Mouse (Mus musculus): ENCODE data around the gene Ahcyl2.
"Not testable (repeated sequence)": the region's sequence is repeated elsewhere in the genome, so short reads cannot be mapped to it uniquely, and the experiment has no call there.

The Ahcyl2 gene

DNA sequence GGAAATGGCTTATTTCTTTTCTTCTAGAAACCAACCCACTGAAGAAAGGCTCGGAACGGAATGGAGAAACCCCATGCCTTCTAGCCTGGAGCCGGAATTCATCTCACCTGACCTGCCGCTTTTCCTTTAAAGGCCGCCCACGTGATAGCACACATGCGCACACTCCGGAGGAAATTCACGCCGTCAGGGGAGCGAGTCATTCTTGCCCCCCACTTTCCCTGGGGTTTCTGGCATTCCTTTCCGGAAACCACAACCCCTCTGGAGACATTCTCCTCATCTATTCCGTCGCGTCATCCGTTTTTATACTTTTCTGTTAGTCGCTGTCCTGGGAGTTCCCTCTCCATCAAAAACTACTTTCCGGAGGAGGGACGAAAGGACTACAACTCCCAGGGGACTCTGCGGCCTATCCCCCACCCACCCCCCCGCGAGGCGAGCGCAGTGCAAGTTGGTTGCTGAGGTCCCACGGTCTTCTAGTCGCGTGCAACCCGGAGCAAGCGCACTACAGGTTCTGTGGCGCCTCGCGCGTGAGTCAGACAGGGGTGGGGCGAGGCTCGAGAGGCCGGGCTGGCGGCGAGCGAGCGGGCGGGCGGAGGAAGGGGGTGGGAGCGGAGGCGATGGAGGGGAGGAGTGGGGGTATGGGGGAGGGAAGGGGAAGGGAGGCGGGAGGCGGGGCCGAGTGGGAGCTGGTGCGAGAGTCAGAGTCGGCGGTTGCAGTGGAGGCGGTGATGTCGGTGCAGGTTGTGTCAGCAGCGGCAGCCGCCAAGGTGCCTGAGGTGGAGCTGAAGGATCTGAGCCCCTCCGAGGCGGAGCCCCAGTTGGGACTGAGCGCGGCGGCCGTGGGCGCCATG is at the start of gene Ahcyl2:
TSS of gene Ahcyl2 (plus strand) at position 199 of the 848 bp plus-strand sequence.
- peak; percentile 91 to 94 for DNase-seq (ENCODE audit: low spot score in 2 of 2)

DNA sequence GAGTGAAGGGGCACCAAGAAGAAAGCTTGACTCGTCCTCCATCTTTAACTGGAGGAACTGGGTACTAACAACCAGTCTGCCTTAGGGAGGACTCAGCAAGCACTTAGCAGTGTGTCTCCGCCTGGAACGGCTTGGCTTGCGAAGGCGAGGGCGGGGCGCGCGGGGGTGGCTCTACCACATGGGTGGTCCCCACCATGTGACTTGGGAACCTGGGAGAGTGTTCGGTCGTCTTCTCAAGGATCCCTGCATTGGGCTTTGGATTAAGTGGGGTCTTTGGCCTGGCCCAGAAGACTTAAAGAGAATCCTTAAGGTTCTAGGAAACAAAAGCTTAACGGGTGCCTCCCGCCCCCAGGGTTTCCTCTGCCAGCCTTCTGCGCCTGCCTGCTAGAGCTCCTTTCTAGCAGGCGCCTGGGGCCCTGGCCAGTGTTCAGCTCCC is 48.9 kb upstream of the Ahcyl2 start:
- peak in 1 of 2 experiments; percentile 69 for DNase-seq (ENCODE audit: low spot score in 2 of 2)

- peak in 1 of 2 experiments; percentile 54 for DNase-seq (ENCODE audit: low spot score in 2 of 2)
Observed at GRCm38 (mm10) chr6:29721890-29722289, 45.9 kb upstream of the Ahcyl2 start.

DNA sequence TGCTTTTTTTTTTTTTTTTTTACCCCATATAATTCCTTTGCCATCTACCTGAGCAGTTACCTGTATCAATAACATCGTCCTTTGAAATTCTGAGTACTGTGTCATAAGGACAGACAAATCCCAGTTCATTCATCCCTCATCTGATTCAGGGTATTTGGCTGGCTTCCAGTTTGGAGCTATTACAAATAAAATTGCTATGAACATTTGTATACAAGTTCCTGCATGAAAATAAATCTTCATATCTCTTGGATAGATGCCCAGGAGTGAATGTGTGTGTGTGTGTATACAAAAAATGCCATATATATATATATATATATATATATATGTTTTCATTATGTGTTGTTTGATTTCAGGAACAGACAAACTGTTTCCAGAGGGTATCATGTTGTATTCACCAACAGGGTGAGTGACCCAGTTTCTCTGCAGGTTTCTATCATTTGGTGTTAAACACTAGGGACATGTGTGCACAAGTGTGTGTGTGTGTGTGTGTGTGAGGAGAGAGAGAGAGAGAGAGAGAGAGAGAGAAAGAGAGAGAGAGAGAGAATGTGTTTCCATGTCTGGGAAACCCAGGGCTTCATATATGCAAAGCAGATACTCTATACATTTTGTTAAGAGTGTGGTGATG is 41.1 kb upstream of the Ahcyl2 start:
- no peak for DNase-seq (ENCODE audit: low spot score in 2 of 2)

GRCm38 (mm10) chr6:29728035-29728434 is 39.8 kb upstream of the Ahcyl2 start:
- no peak for DNase-seq (ENCODE audit: low spot score in 2 of 2)

DNA sequence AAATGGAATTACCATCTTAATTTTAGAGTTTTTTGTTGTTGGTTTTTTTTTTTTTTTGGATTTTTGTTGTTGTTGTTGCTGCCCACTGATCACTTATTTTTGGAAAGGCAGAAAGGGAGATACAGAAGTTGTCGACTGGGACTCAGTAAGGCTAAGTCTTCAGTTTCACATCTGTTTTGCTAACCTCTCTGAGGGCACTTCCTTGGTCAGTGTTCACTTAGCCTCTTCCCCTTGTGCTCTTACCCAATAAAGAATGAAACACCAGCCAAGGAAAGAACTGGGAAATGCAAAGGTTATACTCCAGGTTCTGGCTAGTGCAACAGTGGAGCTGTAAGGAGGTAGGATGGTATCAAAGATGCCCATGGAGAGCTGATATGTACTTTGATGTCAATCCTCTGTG is 38.3 kb upstream of the Ahcyl2 start:
- DNase-seq (ENCODE audit: low spot score in 2 of 2), result no peak

GRCm38 (mm10) chr6:29735336-29735688 is 32.5 kb upstream of the Ahcyl2 start, which contains the start of gene Smo:
TSS of gene Smo (plus strand) at chr6:29735503.
- DNase-seq (ENCODE audit: low spot score in 2 of 2), result peak in 1 of 2 experiments; percentile 40

- peak; percentile 37 to 75 for DNase-seq (ENCODE audit: low spot score in 2 of 2)
Observed at GRCm38 (mm10) chr6:29735689-29736451, 31.9 kb upstream of the Ahcyl2 start.

- no peak for DNase-seq (ENCODE audit: low spot score in 2 of 2)
Observed at GRCm38 (mm10) chr6:29736610-29737458, 31.0 kb upstream of the Ahcyl2 start.

DNA sequence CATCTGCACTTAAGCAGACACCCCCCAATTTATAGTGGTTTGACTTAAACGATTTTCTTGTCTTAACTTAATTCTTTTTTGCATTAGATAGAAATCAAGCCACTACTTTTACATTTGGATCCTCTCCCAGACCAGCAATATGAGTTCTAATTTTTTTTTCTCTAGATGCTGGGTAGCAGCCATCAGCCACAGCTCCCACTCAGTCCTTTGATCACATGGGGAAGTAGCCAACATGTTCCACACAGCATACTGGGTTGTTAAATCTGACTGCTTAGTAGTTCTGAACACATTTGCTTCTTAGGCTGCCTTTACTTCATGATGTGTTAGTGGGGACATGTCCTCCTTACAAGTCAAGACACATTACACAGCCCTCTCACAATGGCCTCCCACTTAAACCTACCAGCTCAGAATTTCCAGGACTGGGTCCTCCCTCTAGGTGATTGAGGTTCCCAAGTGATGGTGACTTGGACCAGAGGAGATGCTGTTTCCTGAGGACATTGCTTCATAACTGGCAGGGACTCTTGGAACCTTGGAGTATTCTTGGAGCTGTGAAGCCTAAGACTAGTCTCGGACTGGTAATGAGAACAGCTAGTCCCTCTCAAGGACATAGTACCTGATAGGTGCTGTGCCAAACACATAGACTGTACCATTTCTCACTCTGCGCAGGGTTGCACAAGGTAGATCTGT is 16.2 kb upstream of the Ahcyl2 start:
- no peak for DNase-seq (ENCODE audit: low spot score in 2 of 2)

- DNase-seq (ENCODE audit: low spot score in 2 of 2), result no peak
Observed at GRCm38 (mm10) chr6:29753336-29753735, 14.5 kb upstream of the Ahcyl2 start.

DNA sequence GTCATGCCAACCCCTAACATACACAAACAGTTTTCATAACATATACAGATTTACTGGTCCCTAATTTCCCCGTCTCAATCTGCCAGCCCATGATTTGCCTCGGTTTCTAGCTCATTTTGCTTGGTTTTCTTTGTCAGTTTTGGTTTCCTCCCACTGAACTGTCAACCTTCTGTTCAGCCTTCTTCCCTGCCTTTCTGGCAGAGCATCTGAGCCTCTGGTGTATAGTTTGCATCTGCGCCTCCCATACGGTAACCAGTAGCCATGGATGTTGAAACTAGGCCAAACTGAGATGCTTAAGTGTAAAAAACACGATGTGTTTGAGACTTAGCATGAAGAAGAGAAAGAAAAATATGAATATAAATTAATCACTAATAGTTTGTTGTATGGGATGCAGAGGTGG is 11.8 kb upstream of the Ahcyl2 start:
- DNase-seq (ENCODE audit: low spot score in 2 of 2), result no peak

DNA sequence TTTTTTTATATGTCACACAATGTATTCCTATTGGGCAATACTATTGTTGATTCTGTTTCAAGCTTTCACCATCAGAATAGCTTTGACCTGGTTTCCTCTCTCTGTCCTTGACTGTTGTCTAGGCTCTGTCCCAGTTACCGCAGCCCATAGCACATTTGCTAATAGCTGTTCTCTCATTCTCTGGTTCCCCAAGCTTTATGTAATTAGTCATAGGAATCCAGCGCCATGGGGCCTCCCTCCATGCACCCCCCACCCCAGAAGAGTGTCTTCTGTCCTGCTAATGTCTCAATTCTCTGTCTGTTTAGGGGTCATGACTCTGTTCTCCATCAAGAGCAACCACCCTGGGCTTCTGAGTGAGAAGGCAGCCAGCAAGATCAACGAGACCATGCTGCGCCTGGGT is 11.3 kb upstream of the Ahcyl2 start:
- DNase-seq (ENCODE audit: low spot score in 2 of 2), result no peak

- peak; percentile 58 to 85 for DNase-seq (ENCODE audit: low spot score in 2 of 2)
Observed at GRCm38 (mm10) chr6:29758417-29758816, 9.4 kb upstream of the Ahcyl2 start.

GRCm38 (mm10) chr6:29759012-29759679 is 8.7 kb upstream of the Ahcyl2 start:
- no peak for DNase-seq (ENCODE audit: low spot score in 2 of 2)

DNA sequence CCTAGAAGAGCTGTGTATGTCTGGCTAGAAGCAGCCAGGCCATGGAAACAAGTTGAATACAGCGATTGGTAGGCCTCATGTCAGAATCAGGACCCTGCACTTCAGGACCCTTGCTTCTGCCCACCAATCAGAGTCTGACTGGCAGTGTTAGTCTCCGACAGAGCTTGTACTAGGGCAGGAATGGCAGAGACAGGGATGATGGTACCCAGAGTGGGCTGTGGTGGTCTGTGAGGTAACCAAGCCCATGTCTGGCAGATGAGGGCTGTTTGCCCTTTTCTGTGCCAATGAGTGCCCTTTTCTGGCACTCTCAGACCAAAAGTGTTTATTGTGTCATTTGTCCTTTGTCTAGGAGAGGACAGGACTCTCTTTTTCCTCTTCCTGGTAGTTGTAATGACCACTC is 7.4 kb upstream of the Ahcyl2 start:
- DNase-seq (ENCODE audit: low spot score in 2 of 2), result not testable (repeated sequence)

DNA sequence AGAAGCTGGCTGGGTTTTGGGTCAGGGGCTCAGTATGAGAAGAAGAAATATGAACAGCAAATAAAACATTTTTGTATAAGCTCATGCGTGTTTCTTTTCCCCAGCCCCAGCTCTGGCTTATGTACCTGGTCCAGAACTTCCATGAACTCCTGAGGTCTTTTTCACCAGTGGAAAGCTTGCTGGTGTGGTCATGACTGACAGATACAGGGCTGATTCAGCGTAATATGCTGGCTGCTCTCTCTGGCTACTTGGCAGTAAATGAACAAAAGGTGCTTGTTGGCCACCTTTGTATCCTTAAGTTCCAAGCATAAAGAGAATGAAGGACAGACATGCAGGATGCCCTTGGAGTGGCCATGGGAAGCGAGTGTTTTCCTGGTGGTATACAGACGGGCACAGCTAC is 6.5 kb upstream of the Ahcyl2 start:
- no peak for DNase-seq (ENCODE audit: low spot score in 2 of 2)

- no peak for DNase-seq (ENCODE audit: low spot score in 2 of 2)
Observed at GRCm38 (mm10) chr6:29762524-29762923, 5.3 kb upstream of the Ahcyl2 start.

DNA sequence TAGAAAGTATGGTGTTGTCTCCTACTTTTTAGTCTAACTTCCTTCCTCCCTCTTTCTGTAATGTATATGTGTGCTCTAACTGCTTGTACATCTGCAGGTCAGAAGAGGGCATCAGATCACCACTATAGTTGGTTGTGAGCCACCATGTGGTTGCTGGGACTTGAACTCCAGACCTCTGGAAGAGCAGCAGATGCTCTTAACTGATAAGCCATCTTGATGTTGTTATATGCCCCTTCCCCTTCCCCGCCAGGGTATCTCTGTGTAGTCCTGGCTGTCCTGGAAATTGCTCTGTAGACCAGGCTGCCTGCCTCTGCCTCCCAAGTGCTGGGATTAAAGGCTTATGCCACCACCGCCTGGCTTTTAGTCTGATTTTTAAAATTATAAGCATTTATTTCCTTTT is 937 bp upstream of the Ahcyl2 start:
- DNase-seq (ENCODE audit: low spot score in 2 of 2), result no peak

GRCm38 (mm10) chr6:29768791-29769441 is 1.1 kb downstream of the Ahcyl2 start:
- DNase-seq (ENCODE audit: low spot score in 2 of 2), result peak; percentile 57 to 83

Measured in spleen, postnatal 4 days (tissue).